Mouse (Mus musculus) B cell, adult 2 months (primary cell): ENCODE data around the gene Hlcs.

ENCODE experiments used
- DNase-seq, 2 experiments: peaks; one replicate each; pipeline ENCODE4 v3.0.0; 2022

Hlcs gene

DNA sequence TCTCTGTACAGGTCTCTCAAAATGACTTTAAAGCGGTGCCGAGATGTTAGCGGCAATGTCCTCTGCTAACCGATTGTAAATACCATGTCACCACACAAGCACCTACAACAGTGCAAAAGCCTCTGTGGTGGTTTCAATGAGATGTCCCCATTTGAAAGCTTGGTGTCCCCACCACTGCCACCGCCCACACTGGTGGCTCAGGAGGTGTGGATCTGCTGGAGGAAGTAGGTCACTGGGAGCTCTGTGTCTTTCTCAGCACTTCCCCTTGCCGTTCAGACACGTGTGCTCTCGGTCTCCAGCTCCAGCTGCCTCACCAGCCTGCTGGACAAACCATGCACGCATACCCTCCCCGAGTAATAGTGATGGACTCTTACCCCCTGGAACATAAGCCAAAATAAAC, 72.2 kb downstream of the Hlcs start:
- DNase-seq, result peak; percentile 73 to 75

DNA sequence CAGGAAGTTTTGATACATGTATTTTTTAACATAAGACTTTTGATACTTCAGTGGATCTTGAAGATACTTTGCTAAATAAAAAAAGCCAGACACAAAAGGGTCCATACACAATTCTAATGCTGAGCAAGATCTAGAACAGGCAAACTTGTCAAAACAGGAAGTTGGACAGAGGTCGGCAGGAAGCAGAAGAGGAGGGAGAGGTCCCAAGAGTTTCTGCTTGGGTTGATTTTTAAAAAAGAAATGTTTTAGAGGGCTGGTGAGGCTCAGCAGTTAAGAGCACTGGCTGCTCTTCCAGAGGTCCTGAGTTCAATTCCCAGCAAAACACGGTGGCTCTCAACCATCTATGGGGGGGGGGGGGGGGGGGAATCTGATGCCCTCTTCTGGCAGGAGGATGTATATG, 73.2 kb downstream of the Hlcs start:
- peak; percentile 28 to 34 for DNase-seq

DNA sequence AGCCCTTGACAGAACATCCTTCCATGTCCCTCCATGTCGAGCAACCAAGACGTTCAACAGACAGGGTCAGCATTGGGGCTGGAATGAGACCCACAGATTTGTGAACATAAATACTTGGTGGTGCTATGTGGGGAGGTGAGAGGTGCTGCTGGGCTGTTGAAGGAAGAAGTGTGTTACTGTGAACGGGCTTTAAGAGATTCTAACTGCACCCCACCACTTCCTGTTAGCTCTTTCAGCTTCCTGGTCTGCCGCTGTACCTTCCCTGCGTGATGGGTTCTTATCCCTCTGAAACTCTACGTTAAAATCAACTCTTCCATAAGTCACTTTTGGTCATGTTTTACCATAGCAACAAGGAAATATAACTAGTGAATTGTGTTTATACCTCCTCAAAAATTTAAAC, 73.8 kb downstream of the Hlcs start:
- peak; percentile 41 to 42 for DNase-seq

DNA sequence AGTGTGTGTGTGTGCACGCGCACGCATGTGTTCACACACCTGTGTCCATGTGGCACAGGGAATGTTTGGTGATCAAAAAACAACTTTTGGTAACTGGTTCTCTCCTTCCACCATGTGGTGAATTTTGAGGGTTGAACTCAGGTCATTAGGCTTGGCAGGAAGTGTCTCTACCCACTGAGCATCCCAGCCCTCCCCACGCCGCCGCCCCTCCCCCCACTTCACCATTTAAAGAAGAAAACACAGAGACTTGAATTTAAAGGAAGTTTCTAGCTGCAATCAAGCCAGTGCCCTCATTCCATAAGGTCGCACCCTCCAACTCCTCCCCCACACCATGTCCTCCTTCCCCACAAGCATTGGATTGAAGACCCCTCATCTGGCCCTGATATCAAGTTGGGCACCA, 74.2 kb downstream of the Hlcs start:
- peak in 1 of 2 experiments; percentile 54 for DNase-seq

DNA sequence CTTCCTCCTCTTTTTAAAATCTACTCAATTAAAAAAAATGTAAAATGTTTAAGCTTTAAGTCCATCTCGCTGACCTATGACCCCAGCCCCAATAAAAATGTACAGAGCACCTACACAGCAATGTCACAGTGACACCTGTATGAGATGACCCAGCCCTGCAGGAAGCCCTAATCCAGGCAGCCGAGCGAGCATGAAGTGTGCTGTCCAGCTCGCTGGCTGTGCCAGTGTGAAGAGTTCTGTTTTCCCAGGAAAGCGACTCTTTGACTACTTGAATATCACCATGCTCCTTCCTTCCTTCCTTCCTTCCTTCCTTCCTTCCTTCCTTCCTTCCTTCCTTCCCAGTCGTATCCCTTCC, 76.3 kb downstream of the Hlcs start:
- no peak for DNase-seq

DNA sequence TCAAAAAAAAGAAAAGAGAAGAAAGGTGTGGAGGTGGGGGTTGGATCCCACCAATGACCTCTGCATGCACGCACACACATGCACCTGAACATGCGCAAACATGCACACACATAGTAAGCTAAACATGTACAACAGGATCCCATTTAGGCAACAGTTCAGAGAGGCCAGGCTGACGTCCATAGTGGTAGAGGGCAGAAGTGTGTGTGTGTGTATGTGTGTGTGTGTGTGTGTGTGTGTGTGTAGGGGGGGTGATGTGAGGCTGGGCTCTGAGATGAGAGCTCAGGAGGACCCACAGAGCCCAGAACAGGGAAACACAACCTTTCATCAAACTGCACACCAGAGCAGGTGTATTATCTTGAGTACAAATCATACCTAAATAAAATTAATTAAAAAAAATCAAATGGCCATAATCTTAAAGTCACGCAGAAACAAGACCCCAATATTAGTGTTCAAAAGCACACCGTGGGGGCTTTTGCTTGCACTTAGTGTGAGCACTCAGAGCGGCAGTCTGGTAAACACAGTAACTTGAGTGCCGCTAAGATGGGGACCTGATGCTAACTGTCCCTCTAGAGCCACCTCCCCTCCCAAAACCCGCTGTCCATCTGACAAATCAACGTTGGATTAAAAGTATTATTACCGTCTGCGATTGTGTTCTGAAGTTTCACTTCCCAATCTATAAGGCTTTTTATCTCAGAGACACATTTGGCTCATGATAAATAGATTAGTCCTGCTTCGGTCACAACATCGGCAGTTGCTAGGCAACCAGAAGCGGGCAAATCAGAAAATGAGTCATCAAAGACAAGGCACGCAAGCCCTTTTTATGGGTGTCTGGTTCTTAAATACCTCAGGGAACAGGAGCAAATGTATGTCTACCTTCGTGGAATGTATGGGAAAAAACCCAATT, 76.9 kb downstream of the Hlcs start:
- DNase-seq, result peak; percentile 63 to 67

DNA sequence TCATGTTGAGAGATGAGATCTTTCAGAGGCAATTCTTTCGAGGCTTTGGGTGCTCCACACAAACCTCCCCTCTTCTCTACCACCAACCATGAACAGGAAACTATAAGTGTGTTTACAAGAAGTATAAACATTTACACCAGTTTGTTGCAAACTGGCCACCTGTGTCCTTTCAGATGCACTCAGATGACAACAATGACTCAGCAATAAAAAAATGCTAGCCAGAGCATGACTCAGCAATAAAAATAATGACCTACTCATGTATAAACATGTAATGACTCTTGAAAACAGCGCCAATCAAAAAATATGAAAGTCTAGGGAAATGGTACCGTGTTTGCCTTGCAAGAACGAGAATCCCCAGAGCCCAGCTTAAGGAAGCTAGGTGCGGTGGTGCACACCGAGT, 77.7 kb downstream of the Hlcs start:
- no peak for DNase-seq

DNA sequence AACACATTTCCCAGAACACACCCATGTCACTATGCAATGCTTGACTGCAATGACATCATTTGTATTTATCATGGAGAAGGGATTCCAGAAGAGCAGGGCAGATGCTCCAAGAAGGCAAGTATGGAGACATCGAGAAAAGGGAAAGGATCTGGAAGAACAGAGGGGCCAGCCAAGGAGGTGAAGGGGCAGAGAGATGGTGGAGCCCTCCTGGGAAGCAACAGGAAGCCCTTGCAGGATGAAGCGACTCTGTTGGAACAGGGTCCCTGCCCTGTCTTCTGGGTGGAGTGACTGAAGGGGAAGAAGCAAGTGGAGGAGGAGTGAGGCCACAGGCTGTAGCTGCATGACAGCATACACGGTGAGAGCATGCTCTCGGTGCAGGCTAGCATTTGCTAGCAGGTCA, 79.2 kb downstream of the Hlcs start:
- DNase-seq, result no peak

DNA sequence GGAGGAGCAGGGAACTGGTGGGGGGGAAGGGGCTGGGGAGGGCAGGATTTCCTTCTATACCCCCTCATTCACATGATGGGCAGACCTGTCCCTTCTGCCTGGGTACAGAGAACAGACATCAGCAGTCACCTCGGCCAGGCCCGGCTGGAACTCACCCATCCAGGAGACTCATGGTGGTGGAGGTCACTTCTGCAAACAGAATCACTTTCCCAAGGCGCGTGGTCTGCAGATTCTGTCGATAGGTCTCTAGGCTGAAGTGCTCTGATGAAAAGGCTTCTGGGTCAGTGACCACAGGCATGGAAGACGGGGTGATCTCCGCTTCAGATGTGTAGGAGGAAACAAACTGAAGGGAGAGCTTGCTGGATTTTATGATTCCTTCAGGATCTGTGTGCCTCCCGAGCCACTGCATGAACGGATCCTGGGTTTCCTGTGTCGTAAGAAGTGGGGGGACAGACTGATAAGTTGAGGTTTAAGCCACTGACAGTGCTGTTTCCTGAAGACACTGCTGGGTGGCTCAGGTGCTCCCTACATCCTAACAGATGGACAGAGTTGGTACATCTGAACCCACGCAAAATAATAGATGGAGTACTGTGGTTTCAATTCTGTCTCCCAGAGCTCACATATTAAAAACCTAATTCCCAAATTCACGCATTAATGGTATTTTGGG, 82.3 kb downstream of the Hlcs start:
- no peak for DNase-seq

DNA sequence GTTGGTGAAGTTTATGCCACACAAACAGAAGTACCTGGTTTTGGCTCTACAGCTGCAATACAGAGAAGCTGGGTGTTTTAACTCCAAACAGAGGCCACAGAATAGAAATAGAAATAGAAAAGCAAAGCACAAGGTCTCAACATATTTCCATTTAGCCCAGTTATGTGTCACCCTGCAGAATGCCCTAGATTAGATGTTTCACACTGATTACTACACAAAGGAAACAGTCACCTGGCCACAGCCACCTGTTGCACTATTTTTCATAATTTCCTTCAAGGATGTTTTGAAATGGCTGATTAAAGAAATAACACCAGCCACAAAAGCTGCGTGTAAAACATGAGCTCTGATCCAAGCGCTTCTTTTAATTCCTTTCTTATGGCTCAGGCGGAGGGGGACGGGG, 82.9 kb downstream of the Hlcs start:
- DNase-seq, result no peak

DNA sequence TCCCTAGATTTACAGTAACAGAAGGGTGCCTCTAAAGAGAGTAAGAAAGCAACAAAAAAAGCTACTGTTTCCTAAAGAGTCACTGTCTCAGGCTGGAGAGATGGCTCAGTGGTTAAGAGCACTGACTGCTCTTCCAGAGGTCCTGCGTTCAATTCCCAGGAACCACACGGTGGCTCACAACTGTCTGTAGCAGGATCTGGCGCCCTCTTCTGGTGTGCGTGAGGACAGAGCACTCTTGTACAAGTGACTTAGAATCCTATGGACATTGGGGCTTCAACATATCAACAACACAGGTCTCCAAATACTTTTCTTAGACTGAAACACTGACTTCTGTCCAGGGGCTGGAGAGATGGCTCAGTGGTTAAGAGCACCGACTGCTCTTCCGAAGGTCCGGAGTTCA, 83.5 kb downstream of the Hlcs start:
- no peak for DNase-seq

DNA sequence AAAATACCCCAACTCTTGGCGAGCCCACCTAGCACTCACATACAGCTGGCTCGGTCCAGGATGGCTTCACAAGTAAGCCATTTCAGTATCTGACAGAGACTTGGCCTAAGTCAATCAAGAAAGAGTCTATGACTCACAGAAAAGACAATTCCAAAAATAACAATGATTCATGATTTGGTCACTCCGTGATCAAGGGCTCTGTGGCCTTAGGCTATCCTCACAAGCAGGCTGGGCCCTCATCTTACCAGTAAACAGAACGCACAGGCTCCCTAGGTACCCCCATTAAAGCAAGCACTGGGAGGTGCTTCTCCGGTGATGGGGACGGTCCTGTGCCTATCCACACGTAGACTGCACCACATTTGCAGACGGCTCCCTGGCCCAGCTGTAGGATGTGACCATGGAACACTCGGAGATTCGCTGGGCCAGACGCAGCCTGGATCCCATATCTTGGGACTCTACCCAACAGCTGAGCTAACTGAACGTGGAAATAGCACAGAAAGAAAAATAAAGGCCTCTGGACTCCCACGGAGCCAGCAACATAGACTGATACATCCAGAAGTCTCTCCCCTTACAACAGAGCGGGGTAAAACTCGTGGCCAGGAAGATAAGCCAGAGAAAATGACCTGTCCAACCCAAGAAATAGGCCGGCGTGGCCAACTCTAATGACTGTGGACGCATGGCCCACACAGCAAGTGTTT, 84.4 kb downstream of the Hlcs start:
- DNase-seq, result no peak

DNA sequence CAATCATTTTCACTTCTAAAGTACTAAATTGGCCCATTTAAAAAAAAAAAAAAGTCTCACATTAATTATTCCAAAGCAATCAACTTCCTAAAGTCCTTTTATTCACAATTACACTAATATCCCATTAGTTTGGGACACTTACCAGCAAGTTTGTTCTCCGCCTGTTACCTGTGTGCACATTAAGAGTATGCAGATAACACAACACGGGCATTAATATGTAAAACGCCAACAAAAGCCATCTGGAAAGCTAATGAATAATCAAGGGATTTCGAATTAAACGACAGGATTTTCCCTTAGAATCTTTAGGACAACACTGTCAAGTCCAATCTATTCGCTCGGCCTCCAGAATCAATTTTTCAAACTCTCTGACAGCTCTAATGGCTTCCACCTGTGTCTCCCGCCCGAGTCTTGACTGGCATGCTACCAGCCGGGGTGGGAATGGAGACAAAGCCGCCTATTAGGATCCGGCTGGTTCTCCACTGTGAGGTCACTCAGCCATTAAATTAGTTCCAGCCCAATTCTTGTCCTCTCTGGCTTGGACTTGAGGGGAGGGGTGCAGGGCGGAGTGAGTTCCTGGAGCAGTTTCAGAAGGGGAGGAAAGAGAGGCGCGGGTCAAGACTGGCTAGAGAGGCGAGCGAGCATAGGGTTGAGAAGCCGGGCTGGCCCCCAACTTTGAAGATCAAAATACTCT, 85.9 kb downstream of the Hlcs start:
- no peak for DNase-seq

DNA sequence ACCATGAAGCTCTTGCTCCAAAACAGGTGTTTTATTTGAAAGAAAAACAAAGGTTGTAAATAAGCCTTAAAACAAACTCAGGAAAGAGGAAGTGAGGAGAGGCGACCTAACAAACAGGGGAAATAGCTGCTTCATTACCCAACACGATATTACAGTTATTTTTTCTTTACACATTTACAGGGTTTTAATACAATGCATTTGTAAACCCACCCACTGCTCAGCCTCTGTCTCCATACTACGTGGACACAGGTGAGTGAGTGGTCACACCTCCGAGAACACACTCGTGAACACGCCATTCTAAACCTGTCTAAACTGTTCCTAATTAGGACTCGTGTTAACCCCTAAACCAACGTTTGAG, 90.0 kb downstream of the Hlcs start:
- DNase-seq, result peak in 1 of 2 experiments; percentile 65

DNA sequence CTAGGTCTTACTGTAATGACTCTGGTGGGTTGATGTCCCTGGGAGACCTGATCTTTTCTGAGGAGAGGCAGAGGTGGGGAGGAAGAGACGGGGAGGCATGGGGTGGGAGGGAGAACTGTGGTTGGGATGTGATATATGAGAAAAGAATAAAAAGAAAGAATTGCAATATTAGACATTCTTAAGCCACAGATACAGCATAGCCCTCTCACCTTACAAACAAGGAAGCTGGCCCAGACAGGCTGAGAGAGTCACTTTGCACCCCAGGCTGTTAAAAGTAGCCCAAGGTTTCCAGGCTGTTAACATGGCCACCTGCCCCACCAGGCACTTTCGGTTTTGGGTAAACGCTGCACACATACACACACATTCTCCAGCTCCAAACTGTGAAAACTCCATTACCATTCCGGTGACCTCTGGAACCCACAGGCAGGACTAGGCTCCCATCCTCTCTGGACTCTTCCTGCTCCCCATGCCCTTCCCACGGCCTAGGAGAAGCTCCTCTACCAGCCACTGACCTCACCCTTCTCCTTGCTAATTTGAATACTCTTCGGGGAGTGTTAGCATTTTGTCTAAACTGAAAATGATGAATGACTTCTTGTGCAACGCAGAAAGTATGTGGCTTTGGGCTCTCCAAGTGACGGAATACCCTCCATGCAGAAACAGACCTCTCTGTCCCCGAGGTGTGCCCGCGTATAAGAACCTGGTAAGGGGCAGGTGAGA, 90.6 kb downstream of the Hlcs start:
- peak; percentile 67 to 71 for DNase-seq

DNA sequence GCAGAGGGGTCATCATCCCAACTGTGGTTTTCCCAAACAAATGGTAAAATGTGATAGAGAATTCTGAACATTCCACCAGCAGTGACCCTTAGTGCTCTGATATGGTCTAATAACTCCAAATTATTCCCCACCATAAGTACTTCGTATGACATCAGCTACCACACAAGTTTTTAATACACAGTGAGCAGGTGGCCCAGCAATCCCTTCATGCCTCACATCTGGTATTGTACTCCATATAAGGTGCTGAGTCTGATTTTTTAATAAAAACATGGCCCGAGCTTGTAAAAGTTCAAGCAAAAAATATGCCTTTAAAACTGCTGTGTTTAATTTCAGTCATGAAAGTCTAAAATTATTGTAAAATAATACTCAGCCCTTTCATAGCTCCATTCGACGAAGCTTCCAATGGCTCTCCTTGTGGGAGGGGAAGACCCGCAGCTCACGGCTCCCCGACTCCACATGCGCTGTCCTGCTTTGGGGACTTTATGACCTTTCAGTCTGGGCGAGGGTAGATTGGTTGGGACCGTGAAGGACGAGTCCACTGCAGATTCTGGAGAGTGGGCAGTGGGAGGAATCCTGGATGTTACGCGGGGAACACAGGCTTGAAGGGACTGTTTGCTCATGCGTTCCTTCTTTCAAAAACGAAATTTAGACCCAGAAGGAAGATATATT, 102.5 kb downstream of the Hlcs start:
- DNase-seq, result no peak

DNA sequence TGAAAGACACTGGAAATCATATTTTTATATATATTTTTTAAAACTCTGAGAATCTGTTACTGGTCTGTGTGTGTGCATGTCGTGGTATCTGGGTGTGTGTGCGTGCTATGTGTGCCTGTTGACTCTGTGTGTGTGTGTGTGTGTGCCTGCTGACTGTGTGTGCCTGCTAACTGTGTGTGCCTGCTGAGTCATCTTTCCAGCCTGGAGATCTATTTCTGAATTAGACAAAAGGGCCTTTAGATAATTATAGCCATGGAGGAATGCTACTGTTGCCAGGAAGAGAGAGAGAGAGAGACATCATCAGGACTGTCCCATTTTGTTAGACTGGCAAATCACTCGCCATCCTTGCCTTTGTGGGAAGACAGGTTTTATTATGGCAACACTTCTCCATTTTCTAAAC, 103.7 kb downstream of the Hlcs start:
- no peak for DNase-seq

DNA sequence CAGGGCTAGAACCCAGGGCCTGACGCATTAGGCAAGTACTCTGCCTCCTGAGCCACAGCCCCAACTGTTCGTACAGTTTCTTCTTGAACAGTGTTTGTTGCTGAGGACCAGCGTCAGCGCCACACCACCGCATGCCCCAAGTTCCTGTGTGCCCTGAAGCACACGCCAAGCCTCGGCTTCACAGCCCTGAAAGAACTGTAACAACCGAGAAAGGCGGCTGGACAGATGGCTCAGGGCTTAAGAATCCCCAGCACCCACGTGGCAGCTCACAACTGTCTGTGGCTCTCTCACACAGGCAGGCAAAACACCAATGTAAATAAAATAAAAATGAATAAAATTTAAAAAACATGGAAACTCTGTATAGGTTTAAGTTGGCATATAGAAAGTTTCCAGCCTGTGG, 104.5 kb downstream of the Hlcs start:
- DNase-seq, result no peak

DNA sequence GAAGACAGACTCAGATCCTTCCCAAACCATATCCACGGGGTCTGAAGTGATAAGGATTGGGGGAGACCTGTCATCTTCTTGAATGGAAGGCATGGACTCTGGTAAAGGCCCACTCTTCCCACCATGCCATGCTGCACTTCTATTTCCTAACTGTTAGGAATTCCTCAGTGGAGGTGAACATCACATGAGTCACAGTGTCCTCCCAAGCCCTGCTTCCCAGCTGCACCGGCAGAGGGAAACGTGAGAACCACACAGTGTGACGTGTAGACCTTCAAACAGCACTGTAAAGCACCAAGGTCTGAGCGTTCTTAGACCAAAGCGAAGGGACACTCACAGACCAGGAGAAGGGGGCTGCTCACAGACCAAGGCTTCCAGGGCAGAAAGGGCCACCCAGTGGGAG, 105.2 kb downstream of the Hlcs start:
- DNase-seq, result no peak

DNA sequence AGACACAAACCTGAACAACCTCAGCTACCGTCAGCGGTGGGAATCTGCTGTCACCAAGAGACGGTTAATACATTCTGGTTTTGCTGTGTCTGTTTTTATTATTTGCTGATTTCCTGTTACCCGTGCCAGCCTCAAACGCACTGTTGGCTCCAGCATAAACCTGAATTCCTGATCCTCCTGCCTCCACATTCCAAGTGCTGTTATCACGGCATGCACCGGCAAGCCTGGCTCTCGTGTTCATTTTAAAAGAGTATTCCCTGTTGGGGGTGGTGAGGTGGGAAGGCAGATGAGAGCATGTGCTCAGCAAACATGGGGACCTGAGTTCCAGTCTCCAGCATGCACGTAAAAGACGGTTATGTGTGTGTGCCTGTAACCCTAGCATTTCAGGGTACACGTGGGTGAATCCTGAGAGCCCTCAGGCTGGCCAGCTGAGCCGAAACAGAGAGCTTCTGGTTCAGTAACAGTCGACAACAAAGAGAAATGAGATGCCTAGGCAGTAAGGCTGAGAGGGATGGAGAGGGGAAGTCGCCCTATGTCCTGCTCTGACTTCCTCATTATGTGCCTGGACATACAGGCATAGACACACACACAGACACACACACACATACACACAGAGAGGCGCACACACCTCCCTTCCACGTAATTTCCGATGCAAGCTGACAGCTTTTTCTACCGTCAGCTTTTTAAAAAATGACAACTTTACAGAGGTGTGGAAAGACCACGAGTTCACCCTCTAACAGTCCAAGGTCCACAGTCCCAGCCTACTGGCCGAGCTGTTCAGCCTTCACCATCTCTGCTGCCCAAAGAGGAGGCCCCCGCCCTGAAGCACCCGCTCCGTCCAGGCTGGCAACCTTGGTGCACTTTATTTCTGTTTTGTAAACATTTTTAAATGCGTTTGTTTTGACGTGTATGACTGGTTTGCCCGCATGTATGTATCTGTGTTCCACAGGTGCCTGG, 107.6 kb downstream of the Hlcs start:
- peak; percentile 23 to 46 for DNase-seq

DNA sequence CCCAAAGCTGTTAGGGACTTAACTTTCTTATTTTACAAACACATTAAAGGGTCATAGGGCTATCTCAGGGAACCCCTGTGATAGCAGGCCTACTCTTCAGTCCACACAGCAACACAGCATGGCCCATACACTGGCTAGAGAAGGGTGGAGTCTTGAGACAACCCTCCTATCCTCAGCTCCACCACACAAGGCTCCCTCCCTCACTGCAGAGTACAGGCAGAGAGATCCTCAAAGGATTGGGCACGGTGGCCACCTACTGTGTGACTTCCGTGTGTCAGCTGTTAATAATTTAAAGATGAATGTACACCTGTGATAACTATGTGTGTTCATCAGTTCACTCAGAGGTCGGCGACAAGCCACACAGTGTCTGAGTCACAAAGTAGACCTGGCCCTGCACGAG, 112.0 kb downstream of the Hlcs start:
- DNase-seq, result no peak
